Mouse (Mus musculus) megakaryocyte, embryonic 14.5 days (primary cell): Measurements from ENCODE around the gene Txnl4b.

Source experiments
- FLI1 ChIP-seq: IDR thresholded peaks from 2 replicates; pipeline ENCODE4 v1.6.1; 2012; ENCODE audit warnings: low read length, inconsistent platforms, mixed read lengths
- GATA1 ChIP-seq: IDR thresholded peaks from 3 replicates; pipeline ENCODE4 v1.6.1; 2012; ENCODE audit warnings: mixed read lengths, low read length, inconsistent platforms, borderline replicate concordance

DNA sequence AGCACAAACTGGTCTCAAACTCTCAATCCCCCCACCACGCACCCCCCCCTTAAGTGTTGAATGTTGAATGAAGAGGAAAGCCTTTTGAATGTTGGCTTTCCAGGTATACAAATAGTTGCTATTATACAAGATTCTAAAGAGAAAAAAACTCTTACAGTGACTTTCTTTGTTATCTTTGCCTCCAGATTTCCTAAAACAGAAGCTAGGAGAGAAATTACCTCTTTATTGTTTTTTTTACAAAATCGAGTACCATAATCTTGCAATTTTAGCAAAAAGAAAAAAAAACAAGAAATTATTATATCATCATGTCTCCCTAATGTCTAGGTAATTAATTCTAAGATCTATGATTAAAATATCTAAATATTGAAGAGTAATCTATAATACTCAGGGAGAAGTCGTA lies 49.9 kb downstream of the Txnl4b start:
- TF ChIP-seq FLI1, result no peak
- TF ChIP-seq GATA1, result no peak
